Mouse (Mus musculus) neural tube, embryonic 12.5 days (tissue): Measurements from ENCODE around the gene Fam240b. TPM values are rescaled to one million over a fixed set of nuclear protein-coding genes. Genes with fewer than 3 reads are reported as not detected.
"Not testable (repeated sequence)": the region's sequence is repeated elsewhere in the genome, so short reads cannot be mapped to it uniquely, and the experiment has no call there.

ENCODE experiments used
- ATAC-seq: fragments of 200-750 bp; cut with Nextera tagmentation; 2 replicates; pipeline ENCODE4 v1.8.0; 2017; ENCODE audit warnings: low read depth, mild to moderate bottlenecking, moderate TSS enrichment, moderate library complexity; ENCODE audit not compliant: low FRiP score
- H3K27ac ChIP-seq: fragments of 300-500 bp; sonication (generic); 2 replicates; pipeline ENCODE4 v1.5.1; 2016
- H3K27me3 ChIP-seq: fragments of 300-500 bp; sonication (generic); replicated peaks from 2 replicates; pipeline ENCODE4 v1.6.1; 2016; ENCODE audit warnings: mild to moderate bottlenecking
- H3K36me3 ChIP-seq: fragments of 300-500 bp; sonication (generic); 2 replicates; pipeline ENCODE4 v1.6.1; 2016; ENCODE audit warnings: mild to moderate bottlenecking
- H3K4me1 ChIP-seq: fragments of 300-500 bp; sonication (generic); 2 replicates; pipeline ENCODE4 v1.6.1; 2016
- H3K4me2 ChIP-seq: fragments of 300-500 bp; sonication (generic); replicated peaks from 2 replicates; pipeline ENCODE4 v1.6.1; 2016; ENCODE audit warnings: mild to moderate bottlenecking
- H3K4me3 ChIP-seq: fragments of 300-500 bp; sonication (generic); 2 replicates; pipeline ENCODE4 v1.5.1; 2016
- H3K9ac ChIP-seq: fragments of 300-500 bp; sonication (generic); 2 replicates; pipeline ENCODE4 v1.6.1; 2016; ENCODE audit warnings: mild to moderate bottlenecking
- H3K9me3 ChIP-seq: fragments of 300-500 bp; sonication (generic); 2 replicates; pipeline ENCODE4 v1.6.1; 2016; ENCODE audit warnings: mild to moderate bottlenecking
- WGBS: fragments of 180-500 bp; shearing (Covaris S2); methylation state at CpG from one replicate; pipeline ENCODE4 v1.1.7; 2016; 5-methylcytosine and 5-hydroxymethylcytosine counted together
- polyA plus RNA-seq: library from polyadenylated mRNA; unstranded; fragments of >200 nt; fragmentation: Nextera tagmentation; extraction: Ambion mirVana; gene quantifications from 2 replicates; pipeline ENCODE4 v1.2.1, GENCODE M21; 2016

Fam240b gene
- polyA plus RNA-seq, 1 experiment from 2014 or later = not detected

DNA sequence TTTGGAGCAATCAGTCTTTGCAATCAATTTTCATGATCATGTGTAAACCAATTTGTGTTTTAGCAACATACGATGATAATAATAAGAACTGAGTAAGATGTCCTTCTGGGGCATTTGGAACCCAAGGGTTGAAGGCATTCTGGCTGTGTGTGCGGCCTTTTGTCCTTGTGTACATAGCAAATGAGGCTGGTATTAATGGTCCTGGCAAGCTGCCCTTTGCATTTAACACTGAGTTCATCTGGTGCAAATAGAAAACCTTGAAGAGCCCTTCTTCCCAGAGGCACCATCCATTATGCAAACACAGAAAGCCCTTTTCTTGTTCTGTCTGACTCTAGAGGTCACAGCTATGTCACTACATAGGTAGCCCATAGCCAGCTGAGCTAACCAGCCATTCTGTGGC is 35.0 kb downstream of the Fam240b start:
- Histone ChIP-seq H3K4me1 (no peaks in the 10 kb centered on the region), H3K9me3 (no peaks in the 10 kb centered on the region), H3K36me3 (no peaks in the 10 kb centered on the region), H3K4me2 (no peak overlapping the region), H3K4me3 (no peak overlapping the region), H3K27me3 (no peaks in the 10 kb centered on the region), H3K9ac (no peak overlapping the region), H3K27ac (no peak overlapping the region)
- no peak for ATAC-seq
- whole genome bisulfite sequencing = 79% methylated on average over 2 of the region's 2 CpGs

DNA sequence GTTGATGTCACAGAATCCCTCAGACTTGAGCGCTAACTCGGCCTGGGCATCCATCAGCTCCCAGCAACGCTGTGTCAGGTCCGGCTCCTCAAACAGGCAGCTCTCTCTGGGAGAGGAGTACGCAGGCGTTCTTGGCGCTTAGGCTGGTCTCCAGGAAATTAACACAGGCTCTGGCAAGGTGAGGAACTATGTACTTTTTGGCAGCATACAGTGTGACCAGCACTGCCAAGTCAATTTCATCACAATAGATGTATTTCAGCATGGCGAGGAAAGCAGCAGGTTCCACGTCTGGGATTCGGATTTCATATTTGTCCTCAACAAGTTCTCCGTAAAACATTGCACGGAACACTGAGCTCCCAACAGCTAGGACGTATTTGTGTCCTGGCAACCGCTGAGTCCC is 39.4 kb downstream of the Fam240b start:
- Histone ChIP-seq H3K27me3 (no peaks in the 10 kb centered on the region), H3K9ac (no peak overlapping the region), H3K36me3 (no peaks in the 10 kb centered on the region), H3K4me2 (no peak overlapping the region), H3K9me3 (no peaks in the 10 kb centered on the region), H3K27ac (no peak overlapping the region), H3K4me3 (no peak overlapping the region), H3K4me1 (no peaks in the 10 kb centered on the region)
- WGBS = 91% methylated on average over 14 of the region's 14 CpGs
- no peak for ATAC-seq

DNA sequence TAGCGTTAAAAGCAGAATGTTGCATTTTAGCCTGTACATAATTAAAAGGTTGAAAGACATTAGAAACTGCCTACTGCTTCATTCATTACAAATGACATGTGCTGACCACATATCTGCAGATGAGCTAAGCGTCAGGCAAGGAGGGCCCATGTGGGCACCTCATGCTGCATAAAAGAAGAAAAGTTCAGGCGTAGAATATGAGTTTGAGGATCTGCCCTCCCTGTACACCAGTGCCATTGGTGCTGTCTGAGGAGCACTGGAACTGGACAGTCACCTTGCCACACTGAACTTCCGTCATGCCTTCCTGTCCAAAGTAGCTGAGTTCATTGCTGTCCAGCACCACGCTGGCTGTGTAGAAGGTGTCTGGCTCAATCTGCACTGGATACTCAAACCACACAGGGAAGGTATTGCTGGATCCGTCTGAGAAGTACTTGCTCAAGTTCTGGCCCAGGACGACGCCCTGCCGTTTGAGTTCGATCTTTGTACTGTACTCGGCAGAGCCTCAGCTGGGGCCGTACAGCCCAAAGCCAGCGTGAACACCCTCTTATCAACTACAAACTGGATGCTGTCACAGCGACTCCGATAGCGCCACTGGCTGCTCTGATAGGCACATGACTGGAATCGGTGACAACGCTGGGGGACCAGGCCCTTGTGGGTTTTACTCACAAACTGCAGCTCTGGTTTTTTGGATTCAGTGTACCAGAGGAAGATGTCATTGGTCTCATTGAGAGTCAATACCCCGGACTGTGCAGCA is 40.2 kb downstream of the Fam240b start:
- not testable (repeated sequence) for H3K27ac ChIP-seq, H3K9ac ChIP-seq, H3K4me3 ChIP-seq, H3K27me3 ChIP-seq, H3K4me1 ChIP-seq, H3K9me3 ChIP-seq, H3K36me3 ChIP-seq, ATAC-seq, H3K4me2 ChIP-seq
- WGBS = 93% methylated on average over 19 of the region's 19 CpGs

DNA sequence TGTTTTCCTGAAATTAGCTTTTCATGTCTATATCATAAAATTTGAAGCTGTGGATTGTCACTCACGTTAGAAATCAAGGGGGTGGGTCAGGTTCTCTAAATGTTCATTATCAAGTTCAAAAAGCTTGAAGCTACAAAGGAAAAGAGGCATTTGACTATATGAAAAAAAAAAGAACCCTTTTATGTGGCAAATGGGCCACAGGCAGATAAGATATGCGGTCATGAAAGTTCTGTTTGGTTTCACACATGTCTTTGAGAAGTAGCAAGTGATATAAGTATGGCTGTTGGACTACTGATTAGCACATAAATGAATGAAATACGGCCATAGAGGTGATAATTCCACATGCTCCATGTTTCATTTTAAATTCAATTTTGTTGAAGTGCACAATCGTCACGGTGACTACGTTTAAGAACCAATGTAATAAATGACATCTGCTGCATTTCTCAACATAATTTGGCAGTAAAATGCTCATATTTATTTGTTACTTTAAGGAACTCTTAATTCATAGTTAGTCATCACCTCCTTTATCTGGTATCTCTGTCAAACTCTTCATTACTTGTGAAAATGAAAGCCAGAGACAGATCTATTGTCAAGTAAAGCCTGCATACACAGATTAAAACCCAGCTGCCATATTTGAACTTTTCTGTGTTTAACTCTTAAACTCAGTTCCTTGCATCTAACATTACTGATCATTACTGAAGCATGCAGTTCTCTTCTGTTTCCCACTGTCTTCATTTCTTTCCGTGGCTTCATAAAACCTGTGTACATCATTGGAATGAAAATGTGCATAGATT is 47.4 kb downstream of the Fam240b start:
- 83% methylated on average over 7 of the region's 7 CpGs for WGBS

DNA sequence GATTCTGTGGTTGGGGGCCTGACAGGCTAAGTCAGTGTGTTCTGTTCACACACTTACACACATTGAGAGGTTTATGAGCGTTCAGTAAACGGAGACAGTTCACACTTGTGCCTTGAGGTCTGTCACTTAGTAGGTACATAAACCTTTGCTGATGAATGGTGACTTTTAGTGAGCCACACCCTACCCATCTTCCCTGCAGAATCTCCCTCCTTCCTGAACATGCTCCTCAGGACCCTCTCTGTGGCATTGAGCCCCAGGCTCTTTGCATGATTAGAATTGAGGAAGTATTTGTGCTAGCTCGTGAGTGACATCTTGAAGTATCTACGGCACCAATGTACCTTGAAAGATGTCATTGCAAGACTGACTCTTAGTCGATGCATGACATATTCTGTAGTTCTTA is 48.9 kb downstream of the Fam240b start:
- H3K9me3 ChIP-seq = no peaks in the 10 kb centered on the region
- no peaks in the 10 kb centered on the region for H3K36me3 ChIP-seq
- ATAC-seq = no peak
- WGBS = 86% methylated on average over 5 of the region's 5 CpGs
- H3K9ac ChIP-seq = no peak overlapping the region
- no peaks in the 10 kb centered on the region for H3K27me3 ChIP-seq
- H3K4me2 ChIP-seq = no peak overlapping the region
- no peaks in the 10 kb centered on the region for H3K4me1 ChIP-seq
- H3K4me3 ChIP-seq = no peak overlapping the region
- no peak overlapping the region for H3K27ac ChIP-seq

More for the DNA sequence above, 47.4 kb downstream of the Fam240b start:
- Histone ChIP-seq H3K4me2 (no peak overlapping the region), H3K4me1 (no peaks in the 10 kb centered on the region), H3K9ac (no peak overlapping the region), H3K4me3 (no peak overlapping the region), H3K9me3 (no peaks in the 10 kb centered on the region), H3K27me3 (no peaks in the 10 kb centered on the region), H3K27ac (no peak overlapping the region), H3K36me3 (no peaks in the 10 kb centered on the region)
- no peak for ATAC-seq

DNA sequence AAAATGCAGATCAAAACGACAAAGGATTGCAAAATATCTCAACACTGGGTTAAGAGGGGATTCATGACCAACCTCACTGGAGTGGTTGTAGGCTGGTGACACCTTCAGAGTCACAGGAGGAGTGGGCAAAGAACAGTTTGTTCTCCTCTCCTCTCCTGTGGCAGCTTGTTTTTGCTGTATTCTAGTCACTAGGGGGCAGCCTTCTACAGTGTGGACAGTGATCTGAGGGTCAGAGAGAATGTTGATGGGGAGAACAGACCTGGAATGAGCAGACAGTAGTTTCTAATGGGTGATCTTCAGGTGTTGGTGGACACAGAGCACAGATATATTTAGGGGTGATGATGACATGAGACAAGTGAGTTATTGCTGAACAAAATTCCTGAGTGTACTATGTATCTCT is 49.6 kb downstream of the Fam240b start:
- Histone ChIP-seq H3K4me3 (no peak overlapping the region), H3K9ac (no peak overlapping the region), H3K4me1 (no peaks in the 10 kb centered on the region), H3K9me3 (no peaks in the 10 kb centered on the region), H3K4me2 (no peak overlapping the region), H3K27me3 (no peaks in the 10 kb centered on the region), H3K36me3 (no peaks in the 10 kb centered on the region), H3K27ac (no peak overlapping the region)
- 2% methylated on average over 1 of the region's 1 CpGs for WGBS
- ATAC-seq = no peak

DNA sequence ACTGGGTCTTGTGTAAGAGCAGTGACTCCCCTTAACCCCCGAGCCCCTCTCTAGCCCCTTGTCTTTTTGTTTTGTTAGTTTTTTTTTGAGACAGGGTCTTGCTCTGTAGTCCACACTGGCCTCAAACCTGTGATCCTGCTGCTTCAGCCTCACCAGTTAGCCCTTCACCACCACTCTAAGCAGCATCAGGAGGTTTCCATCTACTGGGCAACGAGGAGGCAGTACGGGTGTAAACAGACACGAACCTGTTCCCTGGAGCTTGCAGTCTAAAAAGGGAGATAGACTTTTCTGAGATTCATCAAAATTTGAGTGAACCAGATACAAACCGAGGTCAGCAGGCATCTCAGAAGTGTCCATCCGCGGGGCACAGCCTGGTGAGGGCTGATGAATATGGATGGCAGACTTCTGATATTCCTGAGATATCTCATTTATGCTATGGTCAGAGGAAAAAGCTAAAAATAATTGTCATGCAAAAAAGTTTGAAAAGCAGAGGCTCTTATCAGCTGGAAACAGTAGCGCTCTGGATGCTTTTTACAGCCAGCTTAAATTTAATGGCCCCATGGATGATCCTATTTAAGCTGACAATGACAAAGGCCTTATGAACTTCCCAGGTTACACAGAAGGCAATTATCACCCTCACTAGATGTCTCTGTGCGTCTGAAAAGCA is 52.2 kb downstream of the Fam240b start:
- no peaks in the 10 kb centered on the region for H3K27me3 ChIP-seq
- no peaks in the 10 kb centered on the region for H3K9me3 ChIP-seq
- WGBS = 69% methylated on average over 9 of the region's 9 CpGs
- no peak for ATAC-seq
- no peak overlapping the region for H3K4me3 ChIP-seq
- no peaks in the 10 kb centered on the region for H3K4me1 ChIP-seq
- no peaks in the 10 kb centered on the region for H3K36me3 ChIP-seq
- H3K4me2 ChIP-seq = no peak overlapping the region
- no peak overlapping the region for H3K27ac ChIP-seq
- H3K9ac ChIP-seq = no peak overlapping the region

DNA sequence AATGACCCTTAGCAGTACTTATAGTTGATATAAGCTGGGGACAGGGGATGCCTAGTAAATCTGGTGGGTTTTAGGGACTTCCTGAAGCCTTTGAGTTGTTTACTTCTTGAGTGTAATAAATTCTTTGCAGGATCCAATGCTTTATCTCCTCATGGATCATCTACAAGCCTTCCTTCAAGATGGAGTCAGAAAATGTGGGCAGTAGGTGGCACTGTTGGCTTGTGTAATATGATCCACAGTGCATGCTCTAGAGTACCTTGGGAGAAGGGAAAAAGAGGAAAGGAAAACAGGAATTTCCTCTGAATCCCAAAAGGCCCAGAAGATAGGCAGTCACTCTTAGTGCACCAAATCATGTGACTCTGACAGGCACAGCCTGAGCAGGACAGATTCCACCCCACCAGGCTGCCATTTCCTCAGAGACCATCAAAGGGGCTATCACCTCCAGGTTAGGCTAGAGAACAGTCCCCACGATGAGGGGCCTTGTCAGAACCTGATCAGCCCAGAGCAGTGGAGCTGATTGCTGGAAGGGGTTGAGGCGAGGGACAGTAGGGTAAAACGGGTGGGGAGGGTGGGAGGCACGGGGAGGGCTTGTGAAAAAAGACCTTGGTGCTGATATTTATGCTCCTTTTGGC is 54.2 kb downstream of the Fam240b start:
- Histone ChIP-seq H3K4me1 (no peaks in the 10 kb centered on the region), H3K9ac (no peak overlapping the region), H3K4me3 (no peak overlapping the region), H3K4me2 (no peak overlapping the region), H3K27ac (no peak overlapping the region), H3K36me3 (no peaks in the 10 kb centered on the region), H3K27me3 (no peaks in the 10 kb centered on the region), H3K9me3 (no peaks in the 10 kb centered on the region)
- 57% methylated on average over 4 of the region's 4 CpGs for WGBS
- peak; percentile 45 for ATAC-seq

DNA sequence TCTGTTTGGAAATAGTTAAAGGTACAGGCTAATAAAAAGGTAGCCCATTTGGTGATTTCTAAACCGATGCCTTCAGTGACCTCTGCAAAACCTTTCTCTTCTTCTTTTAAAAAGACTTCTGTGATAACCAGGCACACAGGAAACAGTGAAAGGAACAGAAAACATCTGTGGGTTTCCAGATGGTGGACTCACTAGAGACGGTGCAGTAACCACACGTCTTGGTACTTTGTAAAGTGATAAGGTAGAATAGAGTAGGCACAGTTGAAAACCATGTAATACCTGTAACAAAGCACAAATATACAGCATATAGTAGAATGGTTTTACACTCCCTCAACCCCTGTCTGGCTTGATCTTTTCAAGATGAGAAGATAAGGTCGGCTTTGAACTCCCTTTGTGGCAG is 57.0 kb downstream of the Fam240b start:
- Histone ChIP-seq H3K4me1 (no peaks in the 10 kb centered on the region), H3K9me3 (no peaks in the 10 kb centered on the region), H3K4me3 (no peak overlapping the region), H3K4me2 (no peak overlapping the region), H3K27ac (no peak overlapping the region), H3K36me3 (no peaks in the 10 kb centered on the region), H3K9ac (no peak overlapping the region), H3K27me3 (no peaks in the 10 kb centered on the region)
- no peak for ATAC-seq
- WGBS = 83% methylated on average over 4 of the region's 4 CpGs

DNA sequence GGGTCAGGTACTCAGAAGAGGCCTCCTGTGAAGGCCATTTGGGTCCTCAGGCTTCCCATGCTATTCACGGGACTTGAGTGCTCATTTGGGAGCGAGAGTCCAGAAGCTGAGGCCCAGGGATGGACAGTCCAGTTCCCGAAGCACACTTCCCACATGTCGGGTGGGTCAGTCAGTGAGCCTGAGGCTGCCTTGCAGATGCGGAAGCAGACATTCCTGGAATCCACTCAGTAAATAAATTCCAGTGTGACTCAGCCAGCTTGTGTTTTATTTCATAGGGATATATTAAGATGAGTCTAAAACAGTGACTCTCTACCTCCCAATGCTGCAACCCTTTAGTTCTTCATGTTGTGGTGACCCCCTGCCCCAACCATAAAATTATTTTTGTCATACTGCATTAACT is 58.1 kb downstream of the Fam240b start:
- H3K27ac ChIP-seq = no peak overlapping the region
- no peak overlapping the region for H3K9ac ChIP-seq
- H3K4me2 ChIP-seq = no peak overlapping the region
- no peaks in the 10 kb centered on the region for H3K36me3 ChIP-seq
- no peaks in the 10 kb centered on the region for H3K9me3 ChIP-seq
- no peaks in the 10 kb centered on the region for H3K27me3 ChIP-seq
- no peaks in the 10 kb centered on the region for H3K4me1 ChIP-seq
- H3K4me3 ChIP-seq = no peak overlapping the region
- WGBS = 81% methylated on average over 5 of the region's 5 CpGs
- ATAC-seq = no peak

DNA sequence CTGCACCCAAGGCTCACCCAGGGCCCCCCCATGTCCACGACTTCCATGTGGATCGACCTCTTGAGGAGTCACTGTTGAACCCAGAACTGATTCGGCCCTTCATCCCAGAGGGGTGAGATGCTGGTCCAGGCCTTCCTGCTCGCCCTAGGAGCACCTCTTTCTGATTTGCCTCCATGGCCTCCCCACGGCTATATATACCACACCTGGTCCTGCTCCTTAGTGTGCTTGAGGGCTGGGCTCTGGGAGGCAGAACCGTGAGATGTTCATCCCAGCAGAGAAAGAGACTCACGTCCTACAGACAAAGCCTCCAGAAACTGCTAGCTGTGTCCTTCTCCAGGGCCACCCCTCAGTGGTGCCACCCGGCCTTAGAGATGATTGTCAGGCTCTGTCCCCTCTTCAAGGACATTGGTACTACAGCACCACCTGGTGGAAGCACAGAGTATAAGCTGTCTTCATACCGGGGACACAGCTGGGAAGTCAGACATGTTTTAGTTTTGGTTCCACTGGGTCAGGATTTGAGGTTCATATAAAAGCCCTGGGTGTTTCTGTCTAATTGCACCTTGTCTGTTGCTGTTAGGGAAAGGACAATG is 58.6 kb downstream of the Fam240b start:
- no peak overlapping the region for H3K4me3 ChIP-seq
- H3K4me1 ChIP-seq = no peaks in the 10 kb centered on the region
- no peaks in the 10 kb centered on the region for H3K27me3 ChIP-seq
- H3K9ac ChIP-seq = no peak overlapping the region
- H3K9me3 ChIP-seq = no peaks in the 10 kb centered on the region
- 61% methylated on average over 9 of the region's 9 CpGs for WGBS
- no peak overlapping the region for H3K4me2 ChIP-seq
- H3K27ac ChIP-seq = no peak overlapping the region
- ATAC-seq = peak; percentile 52
- no peaks in the 10 kb centered on the region for H3K36me3 ChIP-seq

DNA sequence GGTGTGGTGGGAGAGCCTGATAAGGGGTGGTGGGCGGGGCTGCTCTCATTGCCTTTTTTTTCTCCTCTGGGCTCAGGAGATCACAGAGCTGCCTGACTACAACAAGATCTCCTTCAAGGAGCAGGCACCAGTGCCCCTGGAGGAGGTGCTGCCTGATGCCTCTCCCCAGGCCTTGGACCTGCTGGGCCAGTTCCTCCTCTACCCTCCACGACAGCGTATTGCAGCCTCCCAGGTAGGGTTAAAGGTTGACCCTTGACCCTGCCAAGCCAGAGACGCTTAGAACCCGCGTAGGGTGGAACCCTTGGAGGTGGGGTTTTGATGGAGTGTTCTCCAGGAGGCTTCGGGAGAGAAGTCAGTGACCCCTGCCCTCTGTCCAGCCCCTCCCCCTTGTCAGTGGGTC is 59.8 kb downstream of the Fam240b start:
- H3K4me1 ChIP-seq = peaks cover 6% of the 10 kb centered on the region; the same call in 1 of the 2 replicates
- no peak overlapping the region for H3K4me2 ChIP-seq
- no peaks in the 10 kb centered on the region for H3K9me3 ChIP-seq
- H3K27ac ChIP-seq = no peak overlapping the region
- 80% methylated on average over 7 of the region's 7 CpGs for WGBS
- H3K9ac ChIP-seq = no peak overlapping the region
- H3K4me3 ChIP-seq = no peak overlapping the region
- ATAC-seq = no peak
- H3K36me3 ChIP-seq = no peaks in the 10 kb centered on the region
- H3K27me3 ChIP-seq = no peaks in the 10 kb centered on the region
